Mouse (Mus musculus): ENCODE measurements around the gene Entpd8. TPM values are rescaled to one million over a fixed set of nuclear protein-coding genes. Genes with fewer than 3 reads are reported as not detected.

The Entpd8 gene
- 43.1 TPM for polyA plus RNA-seq (2014; fragmentation: Illumina TruSeq; extraction: RNeasy Lipid Tissue Mini Kit (QIAGEN cat#74804); ENCODE audit: low replicate concordance)

GRCm38 (mm10) chr2:25080076-25080475 is at the start of gene Entpd8:
TSS of gene Entpd8 (plus strand) at chr2:25080304.

GRCm38 (mm10) chr2:25054221-25055067 is 25.7 kb upstream of the Entpd8 start, which contains the start of gene Nsmf:
TSS of gene Nsmf (plus strand) at chr2:25054355.

GRCm38 (mm10) chr2:25095109-25095850 is 15.2 kb downstream of the Entpd8 start, which contains the start of gene Noxa1:
TSS of gene Noxa1 (minus strand) at chr2:25095149.

Other genes starting within 250 kb of the Entpd8 start
- gene Ehmt1, start 160.7 kb upstream of the Entpd8 start, polyA plus RNA-seq (2014; fragmentation: Illumina TruSeq; extraction: RNeasy Lipid Tissue Mini Kit (QIAGEN cat#74804); ENCODE audit: low replicate concordance): 10.2 TPM
- gene Arrdc1, start 145.1 kb upstream of the Entpd8 start, polyA plus RNA-seq (2014; fragmentation: Illumina TruSeq; extraction: RNeasy Lipid Tissue Mini Kit (QIAGEN cat#74804); ENCODE audit: low replicate concordance): 13.2 TPM
- 3.6 TPM for gene Zmynd19, start 130.5 kb upstream of the Entpd8 start, polyA plus RNA-seq (2014; fragmentation: Illumina TruSeq; extraction: RNeasy Lipid Tissue Mini Kit (QIAGEN cat#74804); ENCODE audit: low replicate concordance)
- 1.4 TPM for gene Dph7, start 117.9 kb upstream of the Entpd8 start, polyA plus RNA-seq (2014; fragmentation: Illumina TruSeq; extraction: RNeasy Lipid Tissue Mini Kit (QIAGEN cat#74804); ENCODE audit: low replicate concordance)
- gene Mrpl41, start 105.2 kb upstream of the Entpd8 start, polyA plus RNA-seq (2014; fragmentation: Illumina TruSeq; extraction: RNeasy Lipid Tissue Mini Kit (QIAGEN cat#74804); ENCODE audit: low replicate concordance): 23.6 TPM
- 2.2 TPM for gene Pnpla7, start 104.3 kb upstream of the Entpd8 start, polyA plus RNA-seq (2014; fragmentation: Illumina TruSeq; extraction: RNeasy Lipid Tissue Mini Kit (QIAGEN cat#74804); ENCODE audit: low replicate concordance)
- 1.8 TPM for gene Nsmf, start 25.9 kb upstream of the Entpd8 start, polyA plus RNA-seq (2014; fragmentation: Illumina TruSeq; extraction: RNeasy Lipid Tissue Mini Kit (QIAGEN cat#74804); ENCODE audit: low replicate concordance)
- not detected for gene Noxa1, start 14.8 kb downstream of the Entpd8 start, polyA plus RNA-seq (2014; fragmentation: Illumina TruSeq; extraction: RNeasy Lipid Tissue Mini Kit (QIAGEN cat#74804); ENCODE audit: low replicate concordance)
- gene Nrarp, start 100.5 kb downstream of the Entpd8 start, polyA plus RNA-seq (2014; fragmentation: Illumina TruSeq; extraction: RNeasy Lipid Tissue Mini Kit (QIAGEN cat#74804); ENCODE audit: low replicate concordance): 17.8 TPM
- 2.0 TPM for gene Tor4a, start 116.6 kb downstream of the Entpd8 start, polyA plus RNA-seq (2014; fragmentation: Illumina TruSeq; extraction: RNeasy Lipid Tissue Mini Kit (QIAGEN cat#74804); ENCODE audit: low replicate concordance)
- 3.2 TPM for gene Nelfb, start 131.2 kb downstream of the Entpd8 start, polyA plus RNA-seq (2014; fragmentation: Illumina TruSeq; extraction: RNeasy Lipid Tissue Mini Kit (QIAGEN cat#74804); ENCODE audit: low replicate concordance)
- not detected for gene Stpg3, start 134.3 kb downstream of the Entpd8 start, polyA plus RNA-seq (2014; fragmentation: Illumina TruSeq; extraction: RNeasy Lipid Tissue Mini Kit (QIAGEN cat#74804); ENCODE audit: low replicate concordance)
- not detected for gene Fam166a, start 138.4 kb downstream of the Entpd8 start, polyA plus RNA-seq (2014; fragmentation: Illumina TruSeq; extraction: RNeasy Lipid Tissue Mini Kit (QIAGEN cat#74804); ENCODE audit: low replicate concordance)
- gene Tubb4b, start 144.4 kb downstream of the Entpd8 start, polyA plus RNA-seq (2014; fragmentation: Illumina TruSeq; extraction: RNeasy Lipid Tissue Mini Kit (QIAGEN cat#74804); ENCODE audit: low replicate concordance): 46.6 TPM
- not detected for gene Slc34a3, start 154.1 kb downstream of the Entpd8 start, polyA plus RNA-seq (2014; fragmentation: Illumina TruSeq; extraction: RNeasy Lipid Tissue Mini Kit (QIAGEN cat#74804); ENCODE audit: low replicate concordance)
- not detected for gene Rnf224, start 156.5 kb downstream of the Entpd8 start, polyA plus RNA-seq (2014; fragmentation: Illumina TruSeq; extraction: RNeasy Lipid Tissue Mini Kit (QIAGEN cat#74804); ENCODE audit: low replicate concordance)
- gene Rnf208, start 162.0 kb downstream of the Entpd8 start, polyA plus RNA-seq (2014; fragmentation: Illumina TruSeq; extraction: RNeasy Lipid Tissue Mini Kit (QIAGEN cat#74804); ENCODE audit: low replicate concordance): not detected
- not detected for gene Cysrt1, start 162.1 kb downstream of the Entpd8 start, polyA plus RNA-seq (2014; fragmentation: Illumina TruSeq; extraction: RNeasy Lipid Tissue Mini Kit (QIAGEN cat#74804); ENCODE audit: low replicate concordance)
- 0.93 TPM for gene AL732309.1, start 166.6 kb downstream of the Entpd8 start, polyA plus RNA-seq (2014; fragmentation: Illumina TruSeq; extraction: RNeasy Lipid Tissue Mini Kit (QIAGEN cat#74804); ENCODE audit: low replicate concordance)
- gene Tmem203, start 175.1 kb downstream of the Entpd8 start, polyA plus RNA-seq (2014; fragmentation: Illumina TruSeq; extraction: RNeasy Lipid Tissue Mini Kit (QIAGEN cat#74804); ENCODE audit: low replicate concordance): not detected
- 2.3 TPM for gene Tprn, start 182.3 kb downstream of the Entpd8 start, polyA plus RNA-seq (2014; fragmentation: Illumina TruSeq; extraction: RNeasy Lipid Tissue Mini Kit (QIAGEN cat#74804); ENCODE audit: low replicate concordance)
- gene Ssna1, start 192.1 kb downstream of the Entpd8 start, polyA plus RNA-seq (2014; fragmentation: Illumina TruSeq; extraction: RNeasy Lipid Tissue Mini Kit (QIAGEN cat#74804); ENCODE audit: low replicate concordance): 0.56 TPM
- gene Anapc2, start 192.2 kb downstream of the Entpd8 start, polyA plus RNA-seq (2014; fragmentation: Illumina TruSeq; extraction: RNeasy Lipid Tissue Mini Kit (QIAGEN cat#74804); ENCODE audit: low replicate concordance): 4.6 TPM
- gene Tmem210, start 207.8 kb downstream of the Entpd8 start, polyA plus RNA-seq (2014; fragmentation: Illumina TruSeq; extraction: RNeasy Lipid Tissue Mini Kit (QIAGEN cat#74804); ENCODE audit: low replicate concordance): not detected
- 0.37 TPM for gene Lrrc26, start 209.6 kb downstream of the Entpd8 start, polyA plus RNA-seq (2014; fragmentation: Illumina TruSeq; extraction: RNeasy Lipid Tissue Mini Kit (QIAGEN cat#74804); ENCODE audit: low replicate concordance)
- gene Grin1, start 238.9 kb downstream of the Entpd8 start, polyA plus RNA-seq (2014; fragmentation: Illumina TruSeq; extraction: RNeasy Lipid Tissue Mini Kit (QIAGEN cat#74804); ENCODE audit: low replicate concordance): not detected